Mouse (Mus musculus) cerebellum, adult 2 months (tissue): ENCODE results near the gene Wdr38. TPM values are rescaled to one million over a fixed set of nuclear protein-coding genes. Genes with fewer than 3 reads are reported as not detected.
A peak's percentile ranks its signal among the peaks of the same experiment; 100 is the strongest.

Experiments used
- DNase-seq, 2 experiments: peaks; one replicate each; pipeline ENCODE4 v3.0.0; 2021
- H3K27ac ChIP-seq: fragments of 200-500 bp; 2 replicates; pipeline ENCODE4 v1.5.1; 2012; ENCODE audit warnings: low read length, control low read depth, inconsistent platforms; ENCODE audit not compliant: insufficient read depth
- H3K27me3 ChIP-seq: fragments of 200-500 bp; 2 replicates; pipeline ENCODE4 v1.6.1; 2012; ENCODE audit warnings: inconsistent platforms, mild to moderate bottlenecking, low read length, moderate library complexity; ENCODE audit not compliant: control insufficient read depth, insufficient read depth
- H3K4me1 ChIP-seq: fragments of 200-500 bp; 2 replicates; pipeline ENCODE4 v1.6.1; 2011; ENCODE audit warnings: low read length; ENCODE audit not compliant: control insufficient read depth, insufficient read depth
- H3K4me3 ChIP-seq: fragments of 200-500 bp; replicated peaks from 2 replicates; pipeline ENCODE3; 2011; ENCODE audit warnings: mild to moderate bottlenecking, low read depth, low read length, control low read depth; ENCODE audit not compliant: insufficient read depth
- CTCF ChIP-seq: fragments of 200-500 bp; IDR thresholded peaks from 2 replicates; pipeline ENCODE4 v1.5.1; 2011; ENCODE audit warnings: low read depth, mild to moderate bottlenecking, control low read depth, low read length, moderate library complexity, borderline replicate concordance; ENCODE audit not compliant: insufficient read depth
- POLR2A ChIP-seq: fragments of 200-500 bp; IDR thresholded peaks from 2 replicates; pipeline ENCODE4 v1.6.1; 2011; ENCODE audit warnings: low read length, control low read depth, borderline replicate concordance; ENCODE audit not compliant: insufficient read depth
- WGBS: fragments of 180-500 bp; shearing (Covaris S2); methylation state at CpG from one replicate; pipeline ENCODE4 v1.1.7; 2018; 5-methylcytosine and 5-hydroxymethylcytosine counted together
- polyA plus RNA-seq: library from polyadenylated mRNA; depleted of rRNA; stranded (reverse); fragments of >200 nt; gene quantifications from 2 replicates; pipeline ENCODE4 v1.2.3, GENCODE M21; 2012; rRNA removed

Gene Wdr38
- 1.00 and 1.4 TPM in 2 replicates for polyA plus RNA-seq

DNA sequence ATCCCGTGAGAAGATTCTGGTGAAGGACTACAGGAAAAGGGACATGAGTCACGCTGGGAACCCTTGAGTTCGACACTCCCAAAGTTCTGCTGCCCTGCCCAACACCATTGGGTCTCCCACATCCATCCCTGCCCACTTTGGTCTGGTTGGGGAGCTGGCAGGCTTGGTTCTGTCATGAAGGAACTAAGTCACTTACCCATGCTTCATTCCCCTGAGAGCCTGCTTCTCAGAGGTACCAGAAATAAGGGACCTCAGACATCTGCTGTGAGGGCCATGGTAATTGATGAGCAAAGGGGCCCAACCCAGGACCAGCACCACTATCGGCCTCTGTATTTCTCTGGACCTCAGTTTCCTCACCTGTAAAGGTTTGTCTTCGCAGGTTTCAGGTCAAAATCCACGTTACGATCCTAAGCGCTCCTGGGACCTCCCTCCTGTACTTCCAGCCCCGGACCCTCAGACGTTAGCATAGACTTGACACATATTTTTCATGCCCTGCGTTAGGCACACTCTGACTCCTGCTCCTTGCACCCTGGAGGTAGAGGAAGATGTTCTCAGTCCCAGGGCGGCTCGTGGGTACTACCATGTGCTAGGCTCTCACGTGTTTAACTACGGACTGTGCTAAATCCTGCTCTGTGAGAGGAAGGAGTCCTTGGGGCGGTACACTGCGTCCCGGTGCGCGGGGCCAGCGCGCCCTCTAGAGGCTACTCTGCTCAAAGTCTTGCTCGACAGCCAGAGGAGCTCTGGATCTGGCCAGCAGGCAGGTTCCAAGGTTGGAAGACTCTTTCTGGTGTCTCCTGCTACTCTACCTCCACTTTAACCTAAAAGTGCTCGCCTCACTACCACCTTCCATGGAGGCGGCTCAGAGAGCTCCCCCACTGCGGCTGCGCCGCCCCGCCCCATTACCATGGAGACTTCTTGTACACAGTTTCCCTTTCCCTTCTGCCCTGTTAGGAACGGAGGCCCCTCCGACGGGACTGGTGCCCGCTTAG lies at the start of gene Wdr38:
TSS of gene Wdr38 (plus strand) at position 91 of the 989 bp plus-strand sequence.
- WGBS: 14% methylated on average over 33 of the region's 33 CpGs
- Histone ChIP-seq H3K27ac (no peak within 1 kb of the TSS), H3K27me3 (no peaks in the 10 kb centered on the region), H3K4me3 (peak within 1 kb of the TSS; percentile 38), H3K4me1 (0 out of 2 replicates have a peak, but pooled peaks cover 2% of the 10 kb centered on the region)
- TF ChIP-seq POLR2A (no peak), CTCF (peak; percentile 94)
- DNase-seq: peak; percentile 84 to 92

DNA sequence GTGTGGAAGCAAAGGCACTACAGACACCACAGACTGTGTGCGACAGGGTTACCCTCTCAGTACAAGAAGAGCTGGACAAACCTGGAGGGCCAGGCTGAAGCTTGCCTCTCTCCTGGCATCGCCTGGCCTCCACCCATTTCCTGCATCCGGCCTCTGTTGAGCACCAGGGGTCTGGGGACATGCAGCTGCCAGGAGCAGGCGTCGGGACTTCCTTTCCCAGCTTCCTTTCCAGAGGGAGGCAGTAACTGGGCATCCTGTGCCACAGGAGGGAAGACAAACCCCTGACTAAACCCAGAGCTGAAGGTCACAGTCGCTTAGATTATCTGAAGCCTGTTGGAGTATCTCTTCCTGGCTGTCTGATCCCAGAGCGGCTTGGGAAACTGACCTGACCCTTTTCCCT lies 49.7 kb upstream of the Wdr38 start:
- no peak overlapping the region for H3K27ac ChIP-seq
- peaks cover 8% of the 10 kb centered on the region for H3K4me1 ChIP-seq
- no peaks in the 10 kb centered on the region for H3K27me3 ChIP-seq
- 58% methylated on average over 7 of the region's 7 CpGs for WGBS
- TF ChIP-seq CTCF: no peak
- TF ChIP-seq POLR2A: no peak
- no peak overlapping the region for H3K4me3 ChIP-seq
- no peak for DNase-seq

DNA sequence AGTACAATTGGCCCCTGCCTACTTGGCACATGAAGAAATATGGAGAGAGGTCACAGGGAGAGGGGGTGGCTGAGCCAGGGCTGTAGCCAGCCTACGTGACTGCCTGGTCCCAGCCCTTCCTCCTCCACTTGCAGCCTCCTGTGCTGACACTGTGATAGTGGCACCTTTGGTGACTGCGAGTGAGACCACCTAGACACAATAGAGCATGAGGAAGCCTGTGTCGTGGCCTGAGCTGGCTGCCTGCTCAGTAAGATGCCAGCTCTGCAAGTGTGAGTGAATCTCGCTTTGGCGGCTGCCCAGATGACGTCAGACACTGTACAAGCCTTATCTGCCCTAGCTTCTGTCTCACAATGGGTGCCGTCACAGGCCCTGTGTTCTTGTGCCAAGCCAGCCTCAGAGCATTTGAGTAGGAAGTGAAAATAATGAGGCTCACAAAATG lies 47.0 kb upstream of the Wdr38 start:
- Histone ChIP-seq H3K27ac (no peak overlapping the region), H3K27me3 (no peaks in the 10 kb centered on the region), H3K4me1 (peaks cover 8% of the 10 kb centered on the region), H3K4me3 (no peak overlapping the region)
- peak; percentile 83 to 85 for DNase-seq
- 5% methylated on average over 7 of the region's 7 CpGs for WGBS
- TF ChIP-seq POLR2A (no peak), CTCF (no peak)

DNA sequence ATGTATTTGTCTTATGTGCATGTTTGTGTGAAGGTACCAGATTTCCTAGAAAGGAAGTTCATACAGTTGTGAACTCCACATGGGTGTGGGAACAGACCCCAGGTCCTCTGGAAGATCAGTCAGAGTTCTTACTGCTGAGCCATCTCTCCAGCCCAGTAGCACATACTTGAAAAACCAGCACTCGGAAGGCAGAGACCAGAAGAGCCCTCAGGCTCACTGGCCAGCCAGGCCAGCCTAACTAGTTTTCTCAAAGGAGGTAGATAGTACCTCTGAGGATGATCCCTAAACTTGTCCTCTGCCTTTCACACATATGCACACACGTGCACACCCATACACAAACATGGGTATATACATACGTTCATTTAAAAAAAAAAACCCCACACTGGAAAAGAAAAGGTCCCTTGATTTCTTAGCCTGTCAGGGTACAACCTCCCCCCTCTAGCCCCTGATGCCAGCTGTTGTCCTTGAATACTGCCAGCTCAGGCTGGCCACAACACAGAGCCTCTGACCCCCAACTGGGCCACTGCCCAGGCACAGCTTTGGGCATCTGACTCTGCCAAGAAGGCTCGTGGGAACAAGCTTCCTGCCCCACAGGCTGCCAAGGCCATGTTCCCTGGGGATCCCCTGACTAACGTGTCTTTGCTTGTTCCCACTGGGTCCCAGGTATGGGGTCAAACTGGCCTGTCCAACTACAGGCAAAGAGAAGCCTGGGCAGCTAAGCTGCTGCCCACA lies 44.0 kb upstream of the Wdr38 start:
- peaks cover 8% of the 10 kb centered on the region for H3K4me1 ChIP-seq
- no peak overlapping the region for H3K27ac ChIP-seq
- 33% methylated on average over 5 of the region's 5 CpGs for WGBS
- no peak overlapping the region for H3K4me3 ChIP-seq
- peak; percentile 23 to 46 for DNase-seq
- no peak for TF ChIP-seq CTCF
- no peak for TF ChIP-seq POLR2A
- no peaks in the 10 kb centered on the region for H3K27me3 ChIP-seq

DNA sequence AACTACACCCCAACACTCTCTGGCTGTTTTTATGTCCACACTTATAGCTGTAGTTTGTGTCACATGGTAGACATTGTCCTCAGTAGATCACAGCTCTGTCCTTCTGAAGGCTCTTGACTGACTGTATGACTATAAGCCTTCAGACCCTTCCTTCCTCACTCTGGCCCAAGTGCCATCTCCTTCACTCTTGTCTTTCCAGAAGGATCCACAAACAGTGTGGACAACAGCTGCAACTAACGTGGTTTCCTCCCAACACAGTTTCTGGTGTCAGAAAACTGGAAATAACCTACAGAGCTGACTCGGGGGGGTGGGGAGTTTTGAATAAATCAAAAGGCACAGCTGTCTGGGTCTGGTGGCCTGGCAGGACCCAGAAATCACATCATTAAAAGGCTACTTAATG lies 41.2 kb upstream of the Wdr38 start:
- Histone ChIP-seq H3K4me1 (no peaks in the 10 kb centered on the region), H3K4me3 (no peak overlapping the region), H3K27ac (no peak overlapping the region), H3K27me3 (no peaks in the 10 kb centered on the region)
- TF ChIP-seq POLR2A (no peak), CTCF (no peak)
- no peak for DNase-seq
- 44% methylated on average over 2 of the region's 2 CpGs for WGBS

DNA sequence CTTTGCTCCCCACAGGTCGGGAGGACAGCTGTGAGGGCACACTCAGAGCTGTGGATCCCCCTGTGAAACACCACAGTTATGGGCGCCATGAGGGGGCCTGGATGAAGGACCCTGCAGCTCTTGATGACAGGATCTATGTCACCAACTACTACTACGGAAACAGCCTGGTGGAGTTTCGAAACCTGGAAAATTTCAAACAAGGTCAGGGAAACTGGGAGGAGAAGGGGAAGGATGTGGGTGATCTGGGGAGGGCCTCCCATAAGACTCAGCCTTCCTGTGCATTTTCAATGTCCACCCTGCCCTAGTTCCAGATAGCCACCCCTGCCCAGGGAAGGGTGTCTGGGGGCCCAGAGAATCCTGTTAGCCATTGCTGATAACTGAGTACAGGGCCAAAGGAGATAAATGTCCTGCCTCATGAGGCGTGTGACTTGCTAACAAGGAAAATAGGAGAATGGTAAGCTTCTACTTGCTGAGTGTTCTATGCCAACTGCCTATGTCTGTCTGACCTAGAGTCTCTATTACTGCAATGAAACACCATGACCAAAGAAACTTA lies 39.5 kb upstream of the Wdr38 start:
- no peaks in the 10 kb centered on the region for H3K27me3 ChIP-seq
- H3K4me1 ChIP-seq: no peaks in the 10 kb centered on the region
- no peak for DNase-seq
- no peak overlapping the region for H3K27ac ChIP-seq
- 84% methylated on average over 5 of the region's 5 CpGs for WGBS
- H3K4me3 ChIP-seq: no peak overlapping the region
- TF ChIP-seq POLR2A: no peak

DNA sequence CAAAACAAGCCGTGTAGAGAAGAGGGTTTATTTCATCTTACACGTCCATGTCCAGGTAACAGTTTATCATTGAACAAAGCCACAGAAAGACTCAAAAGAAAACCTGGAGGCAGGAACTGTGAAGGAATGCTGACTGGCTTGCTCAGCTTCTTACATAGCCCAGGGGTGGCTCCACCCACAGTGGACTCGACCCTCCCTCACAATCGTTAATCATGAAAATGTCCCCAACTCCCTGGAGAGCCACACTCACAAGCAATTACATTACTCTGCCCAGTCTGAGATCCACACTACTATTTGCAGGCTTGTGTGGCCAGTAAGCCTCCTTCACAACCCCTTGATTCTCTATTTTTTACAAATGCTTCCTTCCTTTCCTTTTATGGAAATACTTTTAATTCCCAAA lies 33.1 kb upstream of the Wdr38 start:
- no peaks in the 10 kb centered on the region for H3K4me1 ChIP-seq
- H3K27ac ChIP-seq: no peak overlapping the region
- WGBS: 44% methylated on average over 4 of the region's 4 CpGs
- no peaks in the 10 kb centered on the region for H3K27me3 ChIP-seq
- TF ChIP-seq POLR2A: no peak
- no peak for TF ChIP-seq CTCF
- no peak for DNase-seq
- H3K4me3 ChIP-seq: no peak overlapping the region

DNA sequence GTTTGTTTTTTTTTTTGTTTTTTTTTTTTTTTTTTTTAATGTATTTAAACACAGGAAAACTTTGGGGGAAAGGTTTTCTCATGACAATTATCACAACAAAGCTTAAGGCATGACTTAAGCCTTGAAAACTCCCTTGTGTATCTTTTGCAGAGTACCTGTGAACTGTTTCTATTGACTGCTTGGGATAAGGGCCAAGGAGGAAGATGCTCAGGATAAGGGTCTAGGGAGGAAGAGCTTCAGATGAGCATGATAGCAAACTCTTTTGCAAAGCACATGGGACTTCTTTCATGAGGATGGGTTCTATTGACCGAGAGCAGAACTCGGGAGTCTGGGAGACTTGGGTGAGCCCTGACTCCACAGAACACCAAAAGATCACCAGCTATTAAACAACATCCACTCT lies 27.6 kb upstream of the Wdr38 start:
- 96% methylated on average over 2 of the region's 2 CpGs for WGBS
- TF ChIP-seq CTCF (no peak), POLR2A (no peak)
- no peaks in the 10 kb centered on the region for H3K4me1 ChIP-seq
- no peaks in the 10 kb centered on the region for H3K27me3 ChIP-seq
- no peak for DNase-seq
- H3K27ac ChIP-seq: no peak overlapping the region
- no peak overlapping the region for H3K4me3 ChIP-seq
